Mouse (Mus musculus) neural tube, embryonic 14.5 days (tissue): Measurements from ENCODE around the gene Tead3. TPM values are rescaled to one million over a fixed set of nuclear protein-coding genes. Genes with fewer than 3 reads are reported as not detected.

Source experiments
- ATAC-seq: fragments of 200-750 bp; cut with Nextera tagmentation; 2 replicates; pipeline ENCODE4 v1.8.0; 2017; ENCODE audit warnings: low read depth, mild to moderate bottlenecking, moderate TSS enrichment, moderate library complexity
- H3K27ac ChIP-seq: fragments of 300-500 bp; sonication (generic); 2 replicates; pipeline ENCODE4 v1.5.1; 2014; ENCODE audit warnings: low read depth, mild to moderate bottlenecking, control low read depth, low read length, moderate library complexity, mixed read lengths
- H3K27me3 ChIP-seq: fragments of 300-500 bp; sonication (generic); 2 replicates; pipeline ENCODE4 v1.6.1; 2014; ENCODE audit warnings: low read length; ENCODE audit not compliant: control insufficient read depth, insufficient read depth
- H3K36me3 ChIP-seq: fragments of 300-500 bp; sonication (generic); 2 replicates; pipeline ENCODE4 v1.6.1; 2014; ENCODE audit warnings: low read length, mixed read lengths; ENCODE audit not compliant: control insufficient read depth, insufficient read depth
- H3K4me1 ChIP-seq: fragments of 300-500 bp; sonication (generic); 2 replicates; pipeline ENCODE4 v1.6.1; 2014; ENCODE audit warnings: low read length; ENCODE audit not compliant: control insufficient read depth, insufficient read depth
- H3K4me2 ChIP-seq: fragments of 300-500 bp; sonication (generic); 2 replicates; pipeline ENCODE4 v1.6.1; 2014; ENCODE audit warnings: mild to moderate bottlenecking, low read depth, low read length, control low read depth
- H3K4me3 ChIP-seq: fragments of 300-500 bp; sonication (generic); 2 replicates; pipeline ENCODE4 v1.5.1; 2014; ENCODE audit warnings: low read depth, low read length, control low read depth, mixed read lengths
- H3K9ac ChIP-seq: fragments of 300-500 bp; sonication (generic); replicated peaks from 2 replicates; pipeline ENCODE4 v1.6.1; 2014; ENCODE audit warnings: low read depth, mild to moderate bottlenecking, control low read depth, low read length, mixed read lengths
- H3K9me3 ChIP-seq: fragments of 300-500 bp; sonication (generic); 2 replicates; pipeline ENCODE4 v1.6.1; 2016; ENCODE audit warnings: low read length; ENCODE audit not compliant: control insufficient read depth
- WGBS: fragments of 180-500 bp; shearing (Covaris S2); extraction: QIAGEN DNeasy Blood & Tissue Kit; methylation state at CpG from one replicate; pipeline ENCODE4 v1.1.7; 2014; 5-methylcytosine and 5-hydroxymethylcytosine counted together
- polyA plus RNA-seq: library from polyadenylated mRNA; unstranded; fragments of >200 nt; fragmentation: Nextera tagmentation; extraction: Ambion mirVana; gene quantifications from 2 replicates; pipeline ENCODE4 v1.2.1, GENCODE M21; 2014

Gene Tead3
- polyA plus RNA-seq, 1 experiment from 2014 or later = 1.2 TPM

DNA sequence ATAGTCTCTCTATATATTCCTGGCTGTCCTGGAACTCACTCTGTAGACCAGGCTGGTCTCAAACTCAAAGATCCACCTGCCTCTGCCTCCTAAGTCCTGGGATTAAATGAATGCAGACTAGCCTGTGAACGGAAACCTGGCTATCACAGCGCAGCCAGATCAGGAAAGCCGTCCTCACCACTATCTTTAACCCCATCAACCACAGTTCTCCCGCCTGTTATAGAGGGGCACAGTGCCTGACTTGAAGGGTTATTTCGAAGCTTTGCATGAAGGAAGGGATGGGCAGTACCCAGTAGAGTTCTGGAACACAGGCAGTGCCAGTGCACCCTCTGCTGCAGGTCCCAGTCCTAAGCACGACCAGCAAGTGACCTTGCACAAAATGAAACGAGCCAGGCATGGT, 59.3 kb downstream of the Tead3 start:
- Histone ChIP-seq H3K9ac (no peak overlapping the region), H3K4me3 (no peak overlapping the region), H3K9me3 (no peaks in the 10 kb centered on the region), H3K27me3 (no peaks in the 10 kb centered on the region), H3K27ac (no peak overlapping the region), H3K4me2 (no peak overlapping the region), H3K36me3 (no peaks in the 10 kb centered on the region), H3K4me1 (0 out of 2 replicates have a peak, but pooled peaks cover 6% of the 10 kb centered on the region)
- 92% methylated on average over 7 of the region's 7 CpGs for WGBS
- no peak for ATAC-seq

DNA sequence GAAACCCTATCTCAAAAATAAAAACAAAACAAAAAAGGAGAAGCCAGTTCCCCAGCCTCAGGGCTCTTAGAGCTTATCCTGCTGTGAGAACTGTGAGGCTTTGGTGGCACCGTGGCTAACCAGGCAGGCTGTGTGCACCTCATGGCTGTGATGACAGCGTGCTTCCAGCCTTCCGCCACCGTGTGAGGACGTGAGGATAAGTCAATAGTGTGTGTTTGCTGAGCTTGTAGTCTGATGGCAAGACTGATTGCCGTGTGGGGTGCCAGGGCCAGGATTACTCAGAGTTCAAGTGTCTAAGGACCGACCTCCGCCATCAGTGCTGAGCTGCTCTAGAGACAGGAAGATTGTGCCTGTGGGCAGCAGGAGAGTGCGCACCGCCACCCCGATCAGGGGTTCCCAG, 59.9 kb downstream of the Tead3 start:
- Histone ChIP-seq H3K4me3 (no peak overlapping the region), H3K27me3 (no peaks in the 10 kb centered on the region), H3K4me1 (peaks cover 10% of the 10 kb centered on the region; the same call in 1 of the 2 replicates), H3K9me3 (no peaks in the 10 kb centered on the region), H3K9ac (no peak overlapping the region), H3K36me3 (no peaks in the 10 kb centered on the region), H3K4me2 (no peak overlapping the region), H3K27ac (no peak overlapping the region)
- 81% methylated on average over 11 of the region's 11 CpGs for WGBS
- ATAC-seq = no peak

DNA sequence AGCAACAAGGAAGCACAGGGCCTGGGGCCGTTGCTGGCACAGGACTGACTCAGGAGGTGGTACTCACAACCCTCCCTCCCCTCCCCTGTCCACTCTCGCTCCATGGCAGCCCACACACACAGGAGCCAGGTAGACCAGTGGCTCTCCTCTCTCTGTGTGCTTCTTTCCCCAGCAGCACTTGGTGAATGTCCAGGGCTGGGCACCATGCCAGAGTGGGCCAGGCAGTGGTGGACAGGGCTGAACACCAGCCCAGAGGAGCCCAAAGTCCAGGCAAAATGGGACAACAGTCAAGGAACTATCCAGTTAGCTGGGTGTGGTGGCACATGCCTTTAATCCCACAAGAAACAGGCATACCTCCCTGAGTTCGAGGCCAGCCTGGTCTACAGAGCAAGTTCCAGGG, 60.4 kb downstream of the Tead3 start:
- no peaks in the 10 kb centered on the region for H3K9me3 ChIP-seq
- H3K4me1 ChIP-seq = peaks cover 13% of the 10 kb centered on the region; the same call in 1 of the 2 replicates
- H3K36me3 ChIP-seq = no peaks in the 10 kb centered on the region
- WGBS = 82% methylated on average over 3 of the region's 3 CpGs
- H3K4me3 ChIP-seq = no peak overlapping the region
- H3K4me2 ChIP-seq = no peak overlapping the region
- H3K9ac ChIP-seq = no peak overlapping the region
- H3K27me3 ChIP-seq = no peaks in the 10 kb centered on the region
- no peak for ATAC-seq
- no peak overlapping the region for H3K27ac ChIP-seq

DNA sequence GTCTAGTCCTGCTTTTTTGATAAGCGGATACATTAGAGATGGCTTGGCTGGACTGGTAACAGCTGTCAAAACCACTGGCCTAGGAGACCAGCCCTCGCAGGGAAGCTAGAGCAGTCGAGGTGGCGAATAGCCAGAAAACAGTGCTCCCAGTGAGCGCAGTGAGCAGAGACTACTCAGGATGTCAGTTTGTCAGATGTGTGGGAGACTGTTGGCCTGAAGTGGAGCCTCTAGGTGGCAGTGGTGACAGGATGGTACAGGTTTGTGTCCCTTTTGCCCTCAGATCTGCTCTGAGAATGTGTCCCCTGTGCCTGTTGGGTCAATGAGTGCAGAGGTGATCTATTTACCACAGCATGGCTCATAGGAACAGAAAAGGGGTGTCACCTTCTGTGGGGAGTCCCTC, 62.6 kb downstream of the Tead3 start:
- no peaks in the 10 kb centered on the region for H3K9me3 ChIP-seq
- no peak for ATAC-seq
- 71% methylated on average over 5 of the region's 5 CpGs for WGBS
- H3K4me3 ChIP-seq = no peak overlapping the region
- peaks cover 7% of the 10 kb centered on the region; the same call in 1 of the 2 replicates for H3K4me1 ChIP-seq
- H3K27me3 ChIP-seq = no peaks in the 10 kb centered on the region
- H3K4me2 ChIP-seq = no peak overlapping the region
- no peak overlapping the region for H3K9ac ChIP-seq
- no peak overlapping the region for H3K27ac ChIP-seq
- H3K36me3 ChIP-seq = no peaks in the 10 kb centered on the region

DNA sequence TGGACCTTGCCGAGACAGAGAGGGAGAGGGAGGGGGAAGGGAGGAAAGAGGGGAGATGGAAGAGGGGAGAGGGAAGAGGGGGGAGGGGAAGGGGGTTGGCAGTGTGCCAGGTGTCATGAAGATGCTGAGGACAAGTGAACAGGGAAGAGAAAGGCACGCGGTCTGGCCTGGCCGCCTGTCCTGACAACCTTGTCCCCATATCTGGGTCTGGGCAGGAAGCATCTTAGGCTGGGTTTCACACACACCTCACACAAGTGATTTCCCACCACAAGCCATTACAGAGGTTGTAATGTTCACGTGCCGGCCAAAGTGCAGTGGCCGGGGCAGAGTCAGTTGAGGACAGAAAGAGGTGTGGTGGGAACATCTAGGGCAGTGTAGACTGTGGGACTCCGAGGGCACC, 63.0 kb downstream of the Tead3 start:
- WGBS = 63% methylated on average over 8 of the region's 8 CpGs
- no peak for ATAC-seq

DNA sequence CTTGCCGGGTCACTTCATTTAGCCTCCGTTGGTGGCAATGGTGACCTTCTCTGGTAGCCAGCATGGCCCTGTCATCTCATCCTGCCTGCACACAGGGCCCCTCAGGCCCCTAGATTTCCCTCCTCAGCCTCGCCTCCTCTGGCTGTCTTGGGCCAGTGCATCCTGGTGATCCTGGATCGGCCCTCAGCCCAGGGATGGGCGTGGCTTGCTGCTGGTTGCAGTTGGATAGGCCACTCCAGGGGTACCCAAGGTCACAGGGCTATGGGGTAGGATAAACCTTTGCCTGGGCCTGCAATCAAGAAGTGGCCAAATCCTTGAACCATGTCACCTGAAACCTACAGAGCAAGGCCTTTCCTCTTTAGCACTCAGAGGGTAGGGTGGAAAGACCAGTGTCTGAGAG, 63.7 kb downstream of the Tead3 start:
- 53% methylated on average over 5 of the region's 5 CpGs for WGBS
- Histone ChIP-seq H3K9me3 (no peaks in the 10 kb centered on the region), H3K4me3 (no peak overlapping the region), H3K4me2 (no peak overlapping the region), H3K4me1 (peaks cover 7% of the 10 kb centered on the region; the same call in 1 of the 2 replicates), H3K9ac (no peak overlapping the region), H3K27me3 (no peaks in the 10 kb centered on the region), H3K36me3 (no peaks in the 10 kb centered on the region), H3K27ac (no peak overlapping the region)
- ATAC-seq = no peak

More for the DNA sequence above, 63.0 kb downstream of the Tead3 start:
- H3K36me3 ChIP-seq = no peaks in the 10 kb centered on the region
- H3K4me3 ChIP-seq = no peak overlapping the region
- H3K27ac ChIP-seq = no peak overlapping the region
- H3K9me3 ChIP-seq = no peaks in the 10 kb centered on the region
- H3K4me1 ChIP-seq = peaks cover 7% of the 10 kb centered on the region; the same call in 1 of the 2 replicates
- no peak overlapping the region for H3K9ac ChIP-seq
- H3K27me3 ChIP-seq = no peaks in the 10 kb centered on the region
- H3K4me2 ChIP-seq = no peak overlapping the region

DNA sequence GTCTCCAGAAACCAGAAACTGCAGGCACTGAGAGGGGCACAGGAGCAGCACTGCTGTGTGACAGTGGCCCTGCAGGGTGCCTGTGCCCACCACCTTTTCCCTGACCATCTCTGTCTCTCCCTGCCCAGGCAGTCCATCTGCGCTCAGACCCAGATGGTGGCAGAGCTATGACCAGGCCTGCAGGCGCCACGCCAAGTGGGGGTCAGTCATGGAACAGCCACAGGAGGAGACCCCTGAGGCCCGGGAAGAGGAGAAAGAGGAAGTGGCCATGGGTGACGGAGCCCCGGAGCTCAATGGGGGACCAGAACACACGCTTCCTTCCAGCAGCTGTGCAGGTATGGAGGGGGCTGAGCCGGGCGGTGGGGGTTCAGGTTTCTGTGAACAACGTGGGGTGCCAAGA, 64.5 kb downstream of the Tead3 start:
- Histone ChIP-seq H3K27me3 (no peaks in the 10 kb centered on the region), H3K9me3 (no peaks in the 10 kb centered on the region), H3K36me3 (no peaks in the 10 kb centered on the region), H3K9ac (no peak overlapping the region), H3K27ac (no peak overlapping the region), H3K4me3 (no peak overlapping the region), H3K4me1 (peaks cover 7% of the 10 kb centered on the region; the same call in 1 of the 2 replicates), H3K4me2 (no peak overlapping the region)
- ATAC-seq = no peak
- 78% methylated on average over 10 of the region's 10 CpGs for WGBS

DNA sequence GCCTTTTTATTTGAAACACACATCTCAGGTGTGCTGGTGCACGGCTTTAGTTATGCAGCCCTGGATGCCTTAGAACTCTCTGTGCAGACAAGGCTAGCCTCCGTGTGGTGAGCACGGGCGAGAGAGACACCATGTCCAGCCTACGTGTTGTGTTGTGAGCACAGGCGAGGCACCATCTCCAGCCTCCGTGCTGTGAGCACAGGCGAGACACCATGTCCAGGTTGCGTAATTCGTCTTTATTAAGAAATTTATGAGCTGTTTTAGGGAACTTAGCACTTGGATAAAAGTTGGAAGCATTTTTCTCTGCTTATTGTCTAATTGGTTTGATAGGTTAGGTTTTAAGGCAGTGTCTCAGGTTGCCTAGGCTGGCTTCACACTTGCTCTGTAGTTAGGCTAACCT, 67.4 kb downstream of the Tead3 start:
- ATAC-seq = no peak
- no peaks in the 10 kb centered on the region for H3K9me3 ChIP-seq
- peaks cover 15% of the 10 kb centered on the region; the same call in 1 of the 2 replicates for H3K4me1 ChIP-seq
- no peaks in the 10 kb centered on the region for H3K27me3 ChIP-seq
- H3K4me3 ChIP-seq = no peak overlapping the region
- H3K4me2 ChIP-seq = no peak overlapping the region
- H3K27ac ChIP-seq = no peak overlapping the region
- H3K9ac ChIP-seq = no peak overlapping the region
- 89% methylated on average over 10 of the region's 10 CpGs for WGBS
- no peaks in the 10 kb centered on the region for H3K36me3 ChIP-seq

DNA sequence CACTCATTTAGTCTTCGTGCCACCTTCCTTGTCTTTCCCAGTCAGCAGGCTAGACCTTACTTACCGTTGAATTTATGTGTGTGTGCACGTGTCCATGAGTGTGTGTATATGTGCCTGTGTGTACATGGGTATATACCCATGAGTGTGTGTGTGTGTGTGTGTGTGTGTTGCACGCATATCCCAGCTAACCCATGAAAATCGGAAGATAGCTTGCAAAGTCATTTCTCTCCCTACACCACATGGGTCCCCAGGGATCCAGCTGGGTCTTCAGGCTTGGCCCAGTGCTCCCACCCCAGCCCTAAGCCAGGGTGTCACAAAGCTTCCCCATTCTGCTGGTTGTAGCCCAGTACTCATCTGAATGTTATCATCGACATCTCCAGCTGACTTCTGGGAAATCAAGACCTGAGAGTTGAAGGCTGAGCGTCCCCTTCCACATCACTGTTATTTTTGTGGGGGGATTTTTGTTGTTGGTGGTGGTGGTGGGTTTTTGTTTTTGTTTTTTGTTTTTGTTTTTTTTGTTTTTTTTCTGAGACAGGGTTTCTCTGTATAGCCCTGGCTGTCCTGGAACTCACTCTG, 68.7 kb downstream of the Tead3 start:
- Histone ChIP-seq H3K27me3 (no peaks in the 10 kb centered on the region), H3K36me3 (no peaks in the 10 kb centered on the region), H3K27ac (no peak overlapping the region), H3K4me1 (peaks cover 18% of the 10 kb centered on the region; the same call in 1 of the 2 replicates), H3K9me3 (no peaks in the 10 kb centered on the region), H3K4me3 (no peak overlapping the region), H3K4me2 (no peak overlapping the region), H3K9ac (no peak overlapping the region)
- no peak for ATAC-seq
- 89% methylated on average over 7 of the region's 7 CpGs for WGBS
